Mouse (Mus musculus): Measurements from ENCODE around the gene Poglut1.
"Not testable (repeated sequence)": the region's sequence is repeated elsewhere in the genome, so short reads cannot be mapped to it uniquely, and the experiment has no call there.

Gene Poglut1

DNA sequence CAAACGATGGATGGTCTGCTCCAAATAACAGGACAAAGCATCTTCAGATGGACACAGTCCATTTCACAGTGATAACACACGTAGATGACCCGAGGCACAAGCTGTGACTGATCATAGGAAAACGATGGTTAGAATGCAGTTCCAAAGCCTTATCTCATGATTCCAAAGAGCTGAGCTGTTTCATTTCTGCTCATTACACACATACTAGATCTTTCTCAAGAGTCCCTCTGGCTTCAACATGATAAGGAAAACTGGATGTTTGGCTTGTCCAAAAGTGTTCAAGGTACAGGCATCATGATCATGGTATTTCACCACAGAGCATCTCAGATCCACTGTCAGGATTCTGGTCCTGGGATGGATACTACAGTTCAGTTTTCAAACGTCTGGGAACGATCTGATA is 23.8 kb downstream of the Poglut1 start:
- DNase-seq = no peak

DNA sequence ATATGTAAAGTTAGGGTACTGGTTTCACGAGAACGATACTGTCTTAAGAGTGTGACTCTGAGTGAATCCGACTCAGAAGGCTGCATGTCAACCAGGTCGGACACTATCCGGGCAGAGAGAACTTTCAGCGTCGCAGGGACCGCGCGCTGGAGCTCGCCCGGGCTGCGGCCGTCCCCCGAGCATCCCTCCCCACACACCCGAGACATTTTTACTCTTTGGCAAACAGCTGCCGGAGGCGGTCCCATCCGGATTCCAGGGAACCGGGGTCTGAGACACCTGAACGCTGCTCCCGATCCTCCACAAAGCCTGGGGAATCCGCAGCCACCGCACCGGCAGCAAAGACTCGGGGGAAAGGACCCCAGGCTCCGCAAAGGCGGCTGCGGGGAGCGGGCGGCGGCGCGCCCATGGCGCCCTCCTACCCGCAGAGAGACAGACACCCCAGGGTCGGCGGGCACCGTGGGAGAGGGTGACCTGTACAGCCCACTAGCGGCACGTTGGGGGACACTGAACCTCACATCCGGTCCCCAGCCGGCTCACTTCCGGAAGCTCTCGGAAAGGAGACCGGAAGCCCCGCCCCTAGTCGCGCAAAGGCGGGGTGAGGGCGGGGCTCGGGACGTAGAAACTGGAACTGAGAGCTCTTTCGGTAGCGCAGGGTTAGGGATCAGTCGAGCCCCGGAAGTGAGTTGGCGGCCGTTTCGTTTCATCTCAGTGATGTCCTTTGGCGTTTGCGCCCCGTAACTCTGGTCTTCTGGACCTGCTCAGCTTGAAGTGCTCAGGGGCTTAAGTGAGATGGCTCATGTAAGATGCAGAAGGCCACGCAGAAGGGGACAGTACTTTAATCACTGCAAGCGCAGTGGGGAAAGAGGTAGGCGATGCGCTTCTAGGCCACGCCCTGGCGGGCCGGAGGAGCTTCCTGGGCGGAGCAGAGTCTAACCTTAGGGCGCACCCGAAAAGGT is 27.7 kb downstream of the Poglut1 start, which contains the start of gene Timmdc1:
TSS of gene Timmdc1 (minus strand) at position 535 of the 956 bp plus-strand sequence.
- DNase-seq = peak; percentile 94

DNA sequence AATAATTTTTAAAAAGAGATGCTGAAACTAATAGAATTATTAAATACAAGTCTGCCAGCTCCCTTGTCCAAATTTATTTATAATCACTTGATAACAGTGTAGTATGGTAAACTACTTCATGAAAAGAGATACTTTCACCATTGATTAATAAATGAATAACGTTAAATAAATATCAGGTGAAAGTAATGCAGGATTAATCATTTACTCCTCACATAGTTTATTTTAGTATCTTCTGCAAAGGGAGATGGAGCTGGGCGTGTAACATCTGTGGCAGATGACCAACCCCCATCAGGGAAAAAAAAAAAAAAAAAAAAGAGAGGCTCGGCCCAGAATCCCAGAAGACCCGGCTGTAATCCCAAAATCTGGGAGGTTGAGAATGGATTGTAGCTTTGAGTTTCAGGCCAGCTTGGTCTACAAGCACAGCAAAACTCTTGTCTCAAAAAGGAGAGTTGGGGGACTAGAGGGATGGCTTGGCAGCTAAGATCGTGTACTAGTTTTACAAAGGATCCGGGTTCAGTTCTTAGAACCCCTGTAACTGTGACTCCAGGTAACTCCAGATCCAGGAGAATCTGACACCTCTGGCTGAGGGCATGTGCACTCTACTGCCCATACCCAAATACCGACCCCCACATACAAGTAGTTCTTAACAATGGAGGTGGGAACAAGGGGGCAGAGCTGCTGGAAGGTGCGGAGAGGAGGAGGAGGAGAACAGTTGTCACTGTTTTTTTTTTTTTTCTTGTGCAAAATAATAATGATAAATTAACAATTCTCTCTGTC is 28.7 kb downstream of the Poglut1 start:
- no peak for DNase-seq

DNA sequence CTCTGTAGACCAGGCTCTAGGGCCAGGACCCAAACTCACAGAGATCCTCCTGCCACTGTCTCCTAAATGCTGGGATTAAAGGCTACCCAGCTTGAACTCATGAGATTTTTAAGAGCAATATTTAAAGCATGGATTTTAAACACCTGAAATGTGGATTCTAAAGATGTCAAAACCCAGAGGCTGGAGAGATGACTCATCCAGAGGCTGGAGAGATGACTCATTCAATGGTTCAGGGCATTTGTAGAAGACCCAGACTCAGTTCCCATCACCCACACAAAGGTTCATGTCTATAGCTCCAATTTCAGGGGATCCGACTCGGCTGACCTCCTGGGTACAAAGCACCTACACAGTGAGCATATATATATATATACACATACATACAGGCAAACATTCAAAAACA is 30.9 kb downstream of the Poglut1 start:
- DNase-seq = no peak

DNA sequence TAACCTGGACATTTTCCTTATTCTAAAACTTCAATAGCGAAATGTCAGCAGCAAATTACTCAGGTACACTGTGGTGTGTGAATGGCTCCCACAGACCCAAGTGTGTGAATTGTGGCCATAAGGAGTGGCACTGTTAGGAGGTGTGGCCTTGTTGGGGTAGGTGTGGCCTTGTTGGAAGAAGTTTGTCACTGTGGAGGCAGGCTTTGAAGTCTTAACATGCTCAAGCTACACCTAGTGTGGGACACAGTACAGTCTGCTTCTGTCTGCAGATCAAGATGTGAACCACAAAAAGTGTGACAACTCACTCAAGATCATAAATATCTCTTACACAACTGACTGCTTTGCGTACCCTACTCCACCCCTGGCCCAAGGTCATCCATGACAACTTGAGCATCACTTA is 39.2 kb downstream of the Poglut1 start:
- no peak for DNase-seq

DNA sequence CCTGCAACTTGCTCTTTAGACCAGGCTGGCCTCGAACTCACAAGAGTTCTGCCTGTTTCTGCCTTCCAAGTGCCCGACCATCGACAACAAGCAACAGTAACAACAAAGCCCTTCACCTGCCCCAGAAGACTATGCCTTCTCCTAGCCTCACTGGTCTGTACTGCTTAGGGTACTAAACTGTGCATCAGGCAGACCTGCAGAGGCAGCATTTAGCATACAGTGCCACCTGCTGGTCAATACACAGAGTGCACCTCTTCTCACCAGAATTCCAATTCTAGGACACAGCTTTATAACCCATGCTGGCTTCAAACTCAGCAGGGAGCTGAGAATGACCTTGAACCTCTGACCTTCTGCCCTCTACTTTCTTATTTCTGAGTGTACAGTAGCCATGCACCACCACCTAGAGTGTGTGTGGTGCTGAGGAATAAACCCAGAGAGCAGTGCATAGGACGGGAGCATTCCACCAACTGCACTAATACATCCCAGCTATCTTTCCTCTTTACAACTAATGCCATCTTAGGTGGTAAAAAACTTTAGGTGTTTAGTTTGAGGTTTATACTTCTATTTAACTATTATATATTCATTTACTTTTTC is 43.9 kb downstream of the Poglut1 start:
- peak; percentile 51 for DNase-seq

DNA sequence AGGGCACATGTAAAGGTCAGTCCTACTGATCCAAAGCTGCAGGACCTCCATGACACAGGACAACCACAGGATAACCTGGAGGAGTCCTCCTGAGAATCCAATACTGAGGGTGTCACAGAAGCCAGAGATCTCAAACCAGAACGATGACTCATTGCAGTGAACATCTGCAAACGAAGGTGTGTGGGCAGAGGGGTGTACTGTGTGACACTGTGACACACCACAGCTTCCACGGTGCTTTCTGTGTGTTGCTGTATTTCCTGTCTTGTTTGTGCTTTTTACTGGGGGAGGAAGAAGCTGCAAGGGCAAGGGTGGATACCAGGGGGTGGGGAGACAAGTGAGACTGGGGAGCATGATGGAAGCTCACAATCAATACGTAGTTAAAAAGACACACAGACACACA is 46.5 kb downstream of the Poglut1 start:
- DNase-seq = no peak

DNA sequence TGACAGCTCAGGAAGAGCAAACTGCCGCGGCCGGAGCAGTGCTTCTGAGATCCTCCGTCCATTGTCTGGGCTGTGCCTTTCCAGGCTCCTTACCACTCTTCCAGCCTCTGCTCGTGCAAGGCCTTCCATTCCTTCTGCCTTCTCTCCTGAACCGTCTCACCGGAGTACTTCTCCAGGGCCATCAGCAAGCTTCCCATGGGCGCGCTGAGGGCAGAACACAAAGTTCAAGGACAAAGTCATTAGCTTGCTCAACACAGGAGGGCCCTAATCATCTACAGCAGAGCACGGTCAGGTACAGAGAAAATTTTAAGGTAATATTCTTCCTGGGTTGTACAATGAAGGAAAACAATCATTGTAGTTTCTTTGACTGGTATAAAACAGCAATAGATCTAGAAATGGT is 47.6 kb downstream of the Poglut1 start:
- no peak for DNase-seq

DNA sequence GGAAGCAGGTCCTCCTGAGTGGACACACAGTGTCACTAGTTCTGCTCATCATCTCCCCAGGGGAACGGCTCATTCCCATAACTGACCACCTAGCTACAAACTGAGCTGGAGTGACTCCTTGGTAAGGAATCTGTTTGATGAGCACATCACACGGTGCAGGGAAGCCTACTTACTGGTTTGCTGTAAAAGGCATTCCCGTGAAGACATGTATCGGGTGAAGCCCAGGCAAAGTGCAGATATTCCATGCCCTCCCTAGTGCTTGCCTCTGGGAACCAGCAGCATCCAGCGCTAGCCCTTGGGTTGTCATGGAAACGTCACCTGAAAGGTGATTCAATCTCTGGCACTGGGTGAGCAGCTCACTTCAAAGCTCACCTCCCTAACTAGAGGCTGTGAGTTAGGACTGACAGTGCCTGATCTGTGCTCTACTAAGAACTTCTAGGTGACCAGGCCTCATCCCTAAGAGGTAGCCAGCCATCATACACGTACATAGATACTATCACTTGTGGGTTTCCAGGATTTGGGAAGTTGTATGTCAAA is 53.4 kb downstream of the Poglut1 start:
- DNase-seq = no peak

DNA sequence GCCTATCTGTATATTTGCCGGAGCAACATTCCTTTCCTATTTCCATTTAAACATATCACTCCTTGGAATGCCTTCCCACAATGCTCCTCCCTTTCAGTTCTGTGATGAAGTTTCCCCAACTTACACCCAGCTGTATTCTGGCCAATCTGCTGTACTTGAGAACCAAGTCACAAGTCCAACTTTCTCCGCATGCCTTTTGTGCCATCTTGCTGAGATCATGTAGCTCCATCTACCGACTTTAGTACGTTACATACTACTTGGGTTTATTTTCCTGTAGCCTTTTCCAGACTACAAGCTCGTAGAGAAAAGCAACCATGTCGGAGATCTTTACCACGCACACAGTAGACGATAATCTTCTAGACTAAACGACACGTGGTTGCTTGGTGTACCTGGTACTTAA is 56.2 kb downstream of the Poglut1 start:
- no peak for DNase-seq

DNA sequence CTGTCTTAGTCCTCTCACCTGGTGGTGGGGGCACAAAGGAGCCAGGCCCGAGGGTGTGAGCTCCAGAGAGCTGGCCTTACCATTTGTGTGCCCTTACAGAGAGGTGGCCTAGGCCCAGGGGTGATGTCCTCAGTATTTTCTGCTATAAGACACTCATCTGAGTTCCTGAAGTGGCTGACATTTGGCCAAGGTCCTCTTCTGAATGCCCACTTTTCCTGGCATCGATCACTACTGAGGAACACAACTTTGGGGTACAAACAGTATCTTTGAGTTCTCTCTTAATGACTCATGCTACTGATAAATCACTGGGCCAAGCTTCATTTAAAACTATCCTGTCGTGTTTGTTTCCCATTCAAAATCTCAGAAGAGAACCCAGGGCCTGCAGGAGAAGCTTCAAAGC is 57.5 kb downstream of the Poglut1 start:
- DNase-seq = no peak

DNA sequence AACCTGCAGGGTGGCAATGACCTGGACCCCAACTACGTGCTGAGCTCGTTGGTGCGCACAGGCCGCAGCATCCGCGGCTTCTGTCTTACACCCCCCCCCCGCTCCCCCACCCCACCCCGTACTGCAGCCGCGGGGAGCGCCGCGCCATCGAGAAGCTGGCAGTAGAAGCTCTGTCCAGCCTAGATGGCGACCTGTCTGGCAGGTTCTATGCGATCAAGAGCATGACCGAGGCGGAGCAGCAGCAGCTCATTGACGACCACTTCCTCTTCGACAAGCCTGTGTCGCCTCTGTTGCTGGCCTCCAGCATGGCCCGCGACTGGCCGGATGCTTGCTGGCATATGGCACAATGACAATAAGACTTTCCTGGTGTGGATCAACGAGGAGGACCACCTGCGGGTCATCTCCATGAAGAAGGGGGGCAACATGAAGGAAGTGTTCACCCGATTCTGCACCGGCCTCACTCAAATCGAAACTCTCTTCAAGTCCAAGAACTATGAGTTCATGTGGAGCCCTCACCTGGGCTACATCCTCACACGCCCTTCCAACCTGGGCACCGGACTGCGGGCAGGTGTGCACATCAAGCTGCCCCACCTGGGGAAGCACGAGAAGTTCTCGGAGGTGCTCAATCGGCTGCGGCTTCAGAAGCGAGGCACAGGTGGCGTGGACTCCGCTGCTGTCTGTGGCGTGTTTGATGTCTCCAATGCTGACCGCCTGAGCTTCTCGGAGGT is 66.3 kb downstream of the Poglut1 start:
- no peak for DNase-seq

DNA sequence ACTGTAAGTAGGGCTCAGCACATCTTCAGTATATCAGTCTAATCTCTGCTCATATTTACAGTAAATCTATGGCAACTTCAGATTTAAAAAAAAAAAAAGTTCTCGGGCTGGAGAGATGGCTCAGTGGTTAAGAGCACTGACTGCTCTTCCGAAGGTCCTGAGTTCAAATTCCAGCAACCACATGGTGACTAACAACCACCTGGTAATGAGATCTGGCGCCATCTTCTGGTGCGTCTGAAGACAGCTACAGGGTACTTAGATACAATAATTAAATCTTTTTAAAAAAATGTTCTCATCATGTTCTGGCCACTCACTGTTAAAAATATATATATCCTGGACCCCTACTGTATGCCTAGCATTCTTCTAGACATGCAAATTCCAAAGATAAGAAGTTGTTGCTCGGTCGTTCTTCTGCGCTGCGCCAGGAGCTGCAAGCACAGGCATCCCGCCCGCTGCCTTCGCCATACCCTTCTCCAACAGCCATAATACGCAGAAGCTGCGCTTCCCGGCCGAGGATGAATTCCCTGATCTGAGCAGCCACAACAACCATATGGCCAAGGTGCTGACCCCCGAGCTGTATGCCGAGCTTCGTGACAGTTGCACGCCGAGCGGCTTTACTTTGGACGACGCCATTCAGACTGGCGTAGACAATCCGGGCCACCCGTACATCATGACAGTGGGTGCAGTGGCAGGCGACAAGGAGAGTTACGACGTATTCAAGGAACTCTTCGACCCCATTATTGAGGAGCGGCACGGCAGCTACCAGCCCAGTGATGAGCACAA is 67.1 kb downstream of the Poglut1 start:
- DNase-seq = peak; percentile 38

DNA sequence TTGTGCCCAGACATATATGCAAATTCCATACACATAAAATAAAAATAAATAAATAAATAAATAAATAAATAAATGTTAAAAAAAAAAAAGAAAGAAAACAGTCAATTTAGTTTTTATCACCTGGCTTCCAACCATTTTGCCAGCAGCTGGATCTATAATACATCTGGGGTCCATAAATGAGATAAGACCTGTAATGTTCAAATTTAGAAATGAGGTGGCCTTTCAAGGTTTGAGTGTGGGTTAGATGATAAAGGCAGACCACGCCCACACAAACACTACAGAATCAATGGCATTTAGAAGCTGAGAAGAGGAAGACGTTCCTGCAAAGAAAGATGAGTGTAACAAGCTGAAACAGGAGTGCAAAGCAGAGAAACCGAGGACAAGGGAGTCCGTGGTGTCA is 68.7 kb downstream of the Poglut1 start:
- no peak for DNase-seq

DNA sequence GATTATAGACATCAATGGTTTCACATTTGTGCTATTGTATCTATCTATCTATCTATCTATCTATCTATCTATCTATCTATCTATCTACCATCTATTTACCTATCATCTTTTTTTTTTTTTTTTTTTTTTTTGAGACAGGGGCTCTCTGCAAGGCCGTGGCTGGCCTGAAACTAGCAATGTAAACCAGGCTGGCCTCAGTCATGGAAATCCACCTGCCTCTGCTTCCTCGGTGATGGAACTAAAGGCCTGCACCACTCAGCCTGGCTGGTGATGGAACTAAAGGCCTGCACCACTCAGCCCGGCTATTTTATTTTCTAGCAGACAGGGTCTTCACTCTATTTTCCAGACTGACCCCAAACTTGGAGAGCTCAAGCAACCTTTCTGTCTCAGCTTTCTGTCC is 71.8 kb downstream of the Poglut1 start:
- DNase-seq = no peak

DNA sequence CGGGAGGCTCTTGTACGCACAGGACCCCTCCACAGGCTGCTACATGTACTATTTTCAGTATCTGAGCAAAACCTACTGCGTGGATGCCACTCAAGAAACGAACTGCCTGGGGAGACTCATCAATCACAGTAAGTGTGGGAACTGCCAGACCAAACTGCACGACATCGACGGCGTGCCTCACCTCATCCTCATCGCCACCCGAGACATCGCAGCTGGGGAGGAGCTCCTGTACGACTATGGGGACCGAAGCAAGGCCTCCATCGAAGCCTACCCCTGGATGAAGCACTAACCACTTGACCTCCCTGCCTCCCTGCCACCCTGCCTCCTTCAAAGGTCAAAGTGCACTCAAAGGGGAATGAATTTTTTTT is 72.8 kb downstream of the Poglut1 start:
- not testable (repeated sequence) for DNase-seq

DNA sequence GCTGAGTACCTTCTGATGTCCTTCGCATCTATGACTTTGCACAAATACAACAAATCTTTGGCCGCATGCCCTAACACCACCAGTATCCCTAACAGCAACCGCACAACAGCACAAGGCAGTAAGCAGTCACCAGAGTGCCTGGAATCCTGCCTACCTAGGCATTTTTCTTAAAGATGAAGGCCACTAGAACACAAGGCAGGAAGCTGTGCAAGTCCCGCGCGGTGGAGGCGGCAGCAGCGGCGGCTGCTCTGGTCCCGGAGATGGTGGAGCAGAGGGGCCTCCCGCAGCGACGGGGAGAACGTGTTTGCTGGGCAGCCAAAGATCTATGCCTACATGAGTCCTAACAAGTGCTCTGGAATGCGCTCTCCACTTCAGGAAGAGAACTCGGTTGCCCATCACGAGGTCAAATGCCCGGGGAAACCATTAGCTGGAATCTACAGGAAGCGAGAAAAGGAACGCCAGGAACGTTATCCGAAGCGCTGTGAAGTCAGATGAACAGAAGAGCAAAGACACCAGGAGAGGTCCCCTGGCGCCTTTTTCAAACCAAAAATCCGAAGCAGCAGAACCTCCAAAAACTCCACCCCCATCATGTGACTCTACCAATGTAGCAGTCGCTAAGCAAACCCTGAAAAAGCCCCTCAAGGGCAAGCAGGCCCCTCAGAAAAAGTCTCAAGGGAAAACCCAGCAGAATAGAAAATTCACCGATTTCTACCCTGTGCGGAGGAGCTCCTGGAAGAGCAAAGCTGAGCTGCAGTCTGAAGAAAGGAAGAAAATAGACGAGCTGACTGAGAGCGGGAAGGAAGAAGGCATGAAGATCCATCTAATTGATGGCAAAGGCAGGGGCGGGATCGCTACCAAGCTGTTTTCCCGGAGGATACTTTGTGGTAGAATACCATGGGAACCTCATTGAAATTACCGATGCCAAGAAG is 73.5 kb downstream of the Poglut1 start:
- peak; percentile 21 for DNase-seq

DNA sequence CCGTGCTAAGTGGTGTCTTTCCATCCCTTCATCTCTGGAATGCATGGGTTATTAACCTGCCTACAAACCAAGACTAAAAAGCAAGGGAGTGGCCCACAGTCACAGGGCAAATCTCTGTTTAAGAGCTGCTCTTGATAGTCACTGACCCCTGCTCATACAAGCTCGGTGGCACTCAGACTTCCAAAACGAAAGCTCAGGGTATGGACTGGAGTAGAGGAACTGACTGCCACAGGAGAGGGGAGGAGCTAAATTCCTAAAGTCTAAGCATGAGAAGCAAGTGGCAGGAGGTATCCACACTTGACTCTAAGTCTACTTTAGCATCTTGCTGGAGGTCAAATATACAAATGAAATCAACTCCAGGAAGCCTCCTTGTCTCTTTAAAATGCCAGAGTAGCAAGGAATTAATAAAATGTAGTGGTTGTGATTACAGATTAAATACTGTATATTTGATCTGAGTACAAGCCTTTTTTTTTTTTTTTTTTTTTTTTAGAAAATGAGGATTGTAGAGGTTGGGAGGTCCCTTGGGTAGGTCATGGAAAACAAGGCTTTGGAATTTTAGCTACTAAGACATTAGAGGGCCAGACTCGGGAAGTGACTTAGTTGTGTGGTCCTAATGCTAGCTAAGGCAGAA is 74.3 kb downstream of the Poglut1 start:
- DNase-seq = no peak

Data from right cerebral cortex, postnatal 14 days (tissue).